Mouse (Mus musculus): ENCODE data around the gene Atcay. TPM values are rescaled to one million over a fixed set of nuclear protein-coding genes. Genes with fewer than 3 reads are reported as not detected.

The Atcay gene
- total and polyA plus RNA-seq, 2 experiments, result not detected

DNA sequence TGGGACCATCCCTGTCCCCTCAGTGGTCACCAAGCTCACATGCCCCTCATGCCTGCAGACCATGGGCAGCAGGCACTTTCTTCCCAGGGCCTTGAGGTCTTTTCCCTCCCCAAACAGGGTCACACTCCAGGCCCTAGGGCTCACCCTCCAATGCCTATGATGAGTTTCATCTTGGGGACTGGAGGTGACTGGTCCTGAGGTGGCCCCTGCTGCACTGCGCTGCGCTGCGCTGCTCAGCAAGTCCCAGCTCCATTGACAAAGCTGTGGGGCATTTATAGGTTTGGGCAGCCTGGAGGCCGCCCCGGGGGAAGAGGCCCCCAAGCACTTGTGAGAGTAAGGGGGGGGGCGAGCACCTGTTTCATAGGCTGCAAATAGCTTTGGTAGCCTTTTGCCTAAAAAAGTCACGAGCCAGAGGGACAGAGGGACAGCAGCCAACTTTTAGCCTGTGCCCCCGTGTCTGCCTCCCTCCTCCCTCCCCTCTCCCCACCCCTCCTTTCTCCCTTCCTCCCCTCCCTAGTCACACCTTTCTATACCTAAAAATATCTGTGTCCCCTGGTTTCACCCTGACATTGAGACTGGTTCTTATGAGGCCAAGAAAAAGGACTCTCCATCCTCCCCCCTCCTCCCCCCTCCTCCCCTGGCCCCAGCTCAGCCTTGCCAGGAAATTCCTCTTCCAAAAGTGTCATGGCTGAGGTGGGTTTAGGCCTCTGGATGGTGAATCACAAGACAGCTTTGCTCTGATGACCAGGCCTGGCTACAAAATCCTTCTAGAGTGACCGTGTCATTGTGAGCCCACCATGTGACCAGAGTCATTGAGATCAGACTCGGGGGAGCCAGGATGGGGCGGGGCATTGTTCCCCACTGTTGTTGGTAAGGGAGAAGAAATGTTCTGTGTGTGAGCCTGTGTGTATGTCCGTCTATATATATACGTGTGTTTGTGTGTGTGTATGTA, 28.6 kb downstream of the Atcay start, which contains the start of gene Nmrk2:
TSS of gene Nmrk2 (minus strand) at position 245 of the 952 bp plus-strand sequence.
- no peak within 1 kb of the TSS for H3K9ac ChIP-seq (ENCODE audit: low read depth, low read length)
- no peaks in the 10 kb centered on the region for H3K79me2 ChIP-seq (ENCODE audit: control insufficient read depth, insufficient read depth, low read length)
- 76% methylated on average over 13 of the region's 13 CpGs for WGBS
- H3K27ac ChIP-seq (replicated peaks; ENCODE audit: insufficient read depth, low read depth, low read length), result no peak within 1 kb of the TSS
- no peak within 1 kb of the TSS for H3K4me3 ChIP-seq (ENCODE audit: insufficient read depth, low read depth, low read length)
- TF ChIP-seq POLR2A (IDR thresholded peaks at IDR 0.05; ENCODE audit: extremely low read depth, insufficient read depth, low read length) (no peak), CTCF (IDR thresholded peaks at IDR 0.05; ENCODE audit: low read depth, low read length) (no peak)
- no peaks in the 10 kb centered on the region for H3K4me1 ChIP-seq (ENCODE audit: control insufficient read depth, insufficient read depth, low read length)
- H3K27me3 ChIP-seq (ENCODE audit: control insufficient read depth, insufficient read depth, low read length), result no peaks in the 10 kb centered on the region
- DNase-seq (ENCODE audit: extremely low read depth, low read depth, low spot score), result no peak
- no peaks in the 10 kb centered on the region for H3K36me3 ChIP-seq (ENCODE audit: control insufficient read depth, insufficient read depth, low read length)

DNA sequence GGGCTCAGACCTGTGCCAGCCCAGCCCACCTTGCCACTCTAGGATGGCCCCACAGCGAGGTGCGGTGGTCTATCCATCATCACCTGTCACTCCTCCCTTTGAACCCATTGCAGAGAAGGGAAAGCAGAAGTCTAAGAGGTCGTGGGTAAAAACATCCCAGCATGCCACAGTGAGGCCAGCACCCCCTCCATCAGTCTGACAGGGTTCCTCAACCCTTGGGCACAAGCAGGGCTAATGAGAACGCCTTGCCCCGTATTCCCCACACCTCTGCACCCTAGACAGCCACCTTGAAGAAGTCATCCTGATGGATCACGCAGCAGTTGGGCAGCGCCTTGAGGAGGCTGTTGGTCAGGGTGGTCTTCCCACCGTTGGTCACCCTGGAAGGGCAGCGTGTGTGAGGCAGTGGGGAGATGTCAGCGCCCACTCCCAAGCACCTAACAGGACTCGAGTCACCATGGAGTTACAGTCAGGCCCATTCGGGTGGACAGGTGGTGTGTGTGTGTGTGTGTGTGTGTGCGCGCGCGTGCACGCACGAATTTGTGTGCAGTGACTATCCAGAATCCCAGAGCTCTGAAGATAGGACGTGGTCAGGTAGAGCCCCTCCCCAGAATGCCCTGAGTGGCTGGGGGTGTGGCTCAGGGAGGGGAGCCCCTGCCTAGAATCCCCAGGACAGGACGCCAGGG, 29.9 kb downstream of the Atcay start:
- Histone ChIP-seq H3K27ac (replicated peaks; ENCODE audit: insufficient read depth, low read depth, low read length) (no peak overlapping the region), H3K27me3 (ENCODE audit: control insufficient read depth, insufficient read depth, low read length) (no peaks in the 10 kb centered on the region), H3K9ac (ENCODE audit: low read depth, low read length) (no peak overlapping the region), H3K4me1 (ENCODE audit: control insufficient read depth, insufficient read depth, low read length) (no peaks in the 10 kb centered on the region), H3K4me3 (ENCODE audit: insufficient read depth, low read depth, low read length) (no peak overlapping the region), H3K79me2 (ENCODE audit: control insufficient read depth, insufficient read depth, low read length) (no peaks in the 10 kb centered on the region), H3K36me3 (ENCODE audit: control insufficient read depth, insufficient read depth, low read length) (no peaks in the 10 kb centered on the region)
- 82% methylated on average over 20 of the region's 20 CpGs for WGBS
- no peak for TF ChIP-seq CTCF (IDR thresholded peaks at IDR 0.05; ENCODE audit: low read depth, low read length)
- no peak for TF ChIP-seq POLR2A (IDR thresholded peaks at IDR 0.05; ENCODE audit: extremely low read depth, insufficient read depth, low read length)
- DNase-seq (ENCODE audit: extremely low read depth, low read depth, low spot score), result no peak

DNA sequence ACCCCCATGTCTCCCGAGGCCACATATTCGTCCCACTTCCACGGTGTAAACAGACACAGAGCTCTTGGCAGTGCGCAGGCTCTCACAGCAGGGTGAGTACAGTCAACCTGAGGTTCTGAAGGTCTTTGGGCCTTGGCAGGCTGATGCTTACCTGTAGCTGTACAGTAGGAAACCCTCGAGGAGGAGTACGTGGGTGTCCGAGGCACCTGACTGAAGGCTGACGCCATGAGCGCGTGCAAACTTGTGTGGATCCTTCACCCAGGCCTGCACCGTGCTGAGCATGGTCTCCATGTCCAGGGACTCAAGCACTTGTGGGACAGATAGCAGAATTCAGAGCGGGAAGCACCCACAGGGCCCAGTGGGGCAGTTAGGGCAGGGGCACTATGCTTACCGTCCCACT, 30.5 kb downstream of the Atcay start:
- Histone ChIP-seq H3K4me1 (ENCODE audit: control insufficient read depth, insufficient read depth, low read length) (no peaks in the 10 kb centered on the region), H3K36me3 (ENCODE audit: control insufficient read depth, insufficient read depth, low read length) (no peaks in the 10 kb centered on the region), H3K27ac (replicated peaks; ENCODE audit: insufficient read depth, low read depth, low read length) (no peak overlapping the region), H3K4me3 (ENCODE audit: insufficient read depth, low read depth, low read length) (no peak overlapping the region), H3K9ac (ENCODE audit: low read depth, low read length) (no peak overlapping the region), H3K79me2 (ENCODE audit: control insufficient read depth, insufficient read depth, low read length) (no peaks in the 10 kb centered on the region), H3K27me3 (ENCODE audit: control insufficient read depth, insufficient read depth, low read length) (no peaks in the 10 kb centered on the region)
- TF ChIP-seq CTCF (IDR thresholded peaks at IDR 0.05; ENCODE audit: low read depth, low read length) (no peak), POLR2A (IDR thresholded peaks at IDR 0.05; ENCODE audit: extremely low read depth, insufficient read depth, low read length) (no peak)
- no peak for DNase-seq (ENCODE audit: extremely low read depth, low read depth, low spot score)
- 85% methylated on average over 13 of the region's 13 CpGs for WGBS

DNA sequence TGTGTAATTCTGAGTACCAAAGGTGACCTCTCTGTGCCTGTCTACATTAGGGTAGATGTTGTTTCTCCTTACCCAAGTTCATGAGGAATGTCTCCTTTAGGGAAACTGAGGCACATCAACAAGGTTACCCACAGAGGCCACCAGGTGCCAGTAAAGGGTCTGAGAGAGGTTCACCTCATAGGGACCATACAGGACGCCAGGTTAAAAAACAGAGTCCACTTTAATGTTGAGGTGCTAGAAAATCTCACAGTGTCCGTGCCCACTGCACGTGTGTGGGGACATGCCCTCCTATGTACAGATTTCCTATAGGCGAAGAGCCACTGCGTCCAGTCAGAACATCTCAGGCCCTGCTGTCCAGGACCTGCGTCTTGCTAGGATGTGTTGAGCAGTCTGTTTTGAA, 31.6 kb downstream of the Atcay start:
- H3K27me3 ChIP-seq (ENCODE audit: control insufficient read depth, insufficient read depth, low read length), result no peaks in the 10 kb centered on the region
- WGBS, result 84% methylated on average over 6 of the region's 6 CpGs

DNA sequence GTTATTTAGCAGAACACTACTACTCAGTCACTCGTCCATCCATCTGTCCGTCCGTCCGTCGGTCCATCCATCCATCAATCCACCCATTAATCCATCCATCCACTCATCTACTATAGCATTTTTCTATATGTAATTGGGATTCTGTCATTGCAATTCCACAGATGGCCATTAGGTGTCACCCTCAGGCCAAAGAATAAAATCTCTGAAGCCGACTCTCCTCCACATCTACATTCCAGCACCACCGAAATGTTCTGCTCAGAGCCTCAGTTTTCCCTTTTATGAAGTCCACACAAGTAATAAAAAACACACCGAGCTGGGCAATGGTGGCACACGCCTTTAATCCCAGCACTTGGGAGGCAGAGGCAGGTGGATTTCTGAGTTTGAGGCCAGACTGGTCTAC, 32.4 kb downstream of the Atcay start:
- WGBS, result 2% methylated on average over 9 of the region's 9 CpGs
- Histone ChIP-seq H3K27me3 (ENCODE audit: control insufficient read depth, insufficient read depth, low read length) (no peaks in the 10 kb centered on the region), H3K9ac (ENCODE audit: low read depth, low read length) (no peak overlapping the region), H3K79me2 (ENCODE audit: control insufficient read depth, insufficient read depth, low read length) (no peaks in the 10 kb centered on the region), H3K36me3 (ENCODE audit: control insufficient read depth, insufficient read depth, low read length) (no peaks in the 10 kb centered on the region), H3K4me1 (ENCODE audit: control insufficient read depth, insufficient read depth, low read length) (0 out of 2 replicates have a peak, but pooled peaks cover 1% of the 10 kb centered on the region), H3K4me3 (ENCODE audit: insufficient read depth, low read depth, low read length) (no peak overlapping the region), H3K27ac (replicated peaks; ENCODE audit: insufficient read depth, low read depth, low read length) (no peak overlapping the region)
- no peak for TF ChIP-seq POLR2A (IDR thresholded peaks at IDR 0.05; ENCODE audit: extremely low read depth, insufficient read depth, low read length)
- peak; percentile 59 for TF ChIP-seq CTCF (IDR thresholded peaks at IDR 0.05; ENCODE audit: low read depth, low read length)
- DNase-seq (ENCODE audit: extremely low read depth, low read depth, low spot score), result no peak

More for the DNA sequence above, 31.6 kb downstream of the Atcay start:
- Histone ChIP-seq H3K4me3 (ENCODE audit: insufficient read depth, low read depth, low read length) (no peak overlapping the region), H3K27ac (replicated peaks; ENCODE audit: insufficient read depth, low read depth, low read length) (no peak overlapping the region), H3K4me1 (ENCODE audit: control insufficient read depth, insufficient read depth, low read length) (no peaks in the 10 kb centered on the region), H3K79me2 (ENCODE audit: control insufficient read depth, insufficient read depth, low read length) (no peaks in the 10 kb centered on the region), H3K9ac (ENCODE audit: low read depth, low read length) (no peak overlapping the region), H3K36me3 (ENCODE audit: control insufficient read depth, insufficient read depth, low read length) (no peaks in the 10 kb centered on the region)
- TF ChIP-seq POLR2A (IDR thresholded peaks at IDR 0.05; ENCODE audit: extremely low read depth, insufficient read depth, low read length) (no peak), CTCF (IDR thresholded peaks at IDR 0.05; ENCODE audit: low read depth, low read length) (no peak)
- DNase-seq (ENCODE audit: extremely low read depth, low read depth, low spot score), result no peak

Measured in liver, adult 2 months (tissue).